Mouse (Mus musculus) small intestine, adult 2 months (tissue): ENCODE measurements around the gene Gm17606.
A peak's percentile ranks its signal among the peaks of the same experiment; 100 is the strongest.

Experiments used
- CTCF ChIP-seq: fragments of 200-500 bp; IDR thresholded peaks from 2 replicates; pipeline ENCODE4 v1.5.1; 2012; ENCODE audit warnings: low read depth, mild to moderate bottlenecking, control low read depth, inconsistent platforms, low read length, moderate library complexity, mixed read lengths; ENCODE audit not compliant: insufficient replicate concordance, insufficient read length; ENCODE audit errors: extremely low read depth
- POLR2A ChIP-seq: fragments of 200-500 bp; IDR thresholded peaks from 2 replicates; pipeline ENCODE4 v1.6.1; 2012; ENCODE audit warnings: low read depth, mild to moderate bottlenecking, control low read depth, inconsistent platforms, low read length, moderate library complexity

- TF ChIP-seq CTCF (no peak), POLR2A (peak; percentile 81; the same call in 1 of the 2 replicates)
These were observed 45.9 kb downstream of the Gm17606 start, which contains the start of gene Acin1 for GRCm38 (mm10) chr14:54686522-54687143.
